Mouse (Mus musculus) thymus, postnatal 10 days (tissue): ENCODE results near the gene Ick.
A peak's percentile ranks its signal among the peaks of the same experiment; 100 is the strongest.

Experiments used
- DNase-seq, 2 experiments: peaks; one replicate each; pipeline ENCODE4 v3.0.0; 2021; ENCODE audit warnings: low spot score in 2 of 2

The Ick gene

DNA sequence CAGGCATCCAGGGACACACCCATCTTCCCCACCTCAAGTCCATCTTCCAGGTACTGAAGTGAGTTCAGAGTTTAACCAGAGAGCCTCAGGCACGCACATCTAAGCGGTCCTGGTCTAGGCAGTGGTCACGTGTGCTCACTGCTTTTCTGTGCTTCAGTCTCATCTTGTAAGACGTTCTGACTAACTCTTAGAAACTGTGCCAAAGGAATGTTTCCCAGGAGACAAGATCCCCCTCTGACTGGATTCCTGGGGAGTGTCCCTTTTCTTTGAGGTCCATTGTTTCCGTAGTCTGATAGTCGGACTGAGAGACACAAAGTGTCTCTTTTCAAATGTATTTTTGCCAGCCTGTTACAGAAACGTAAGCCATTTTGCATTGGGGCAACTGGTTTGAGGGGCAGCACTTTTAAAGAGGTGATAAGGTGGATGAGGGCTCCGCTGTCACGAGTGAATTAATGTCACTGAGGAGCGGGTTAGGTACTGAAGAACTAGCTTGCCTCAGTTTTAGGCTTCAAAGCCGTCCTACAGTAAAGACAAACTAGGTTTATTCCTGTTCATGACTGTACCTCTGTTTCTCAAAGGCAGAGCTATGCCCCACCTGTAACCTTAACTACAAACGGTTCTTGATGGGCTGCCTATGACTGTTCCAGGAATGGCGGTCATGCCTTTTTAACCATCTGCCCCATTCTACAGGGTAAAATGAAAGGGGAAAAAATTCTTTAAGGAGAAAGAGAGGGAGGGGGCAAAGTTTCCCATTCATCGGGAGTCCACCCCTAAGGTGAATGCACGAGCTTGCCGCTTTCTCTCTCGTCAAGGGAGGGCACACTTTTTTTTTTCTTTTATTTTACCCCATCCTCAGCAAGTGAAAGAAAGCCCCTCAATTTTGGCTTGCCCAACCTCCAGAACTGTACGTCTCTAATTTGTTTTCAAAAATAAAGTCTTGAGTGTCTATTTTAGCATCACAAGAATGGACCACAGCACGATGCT, 82.0 kb downstream of the Ick start:
- DNase-seq: no peak

- DNase-seq: peak; percentile 67 to 75
Observed at GRCm38 (mm10) chr9:78191736-78192135, 82.7 kb downstream of the Ick start.

DNA sequence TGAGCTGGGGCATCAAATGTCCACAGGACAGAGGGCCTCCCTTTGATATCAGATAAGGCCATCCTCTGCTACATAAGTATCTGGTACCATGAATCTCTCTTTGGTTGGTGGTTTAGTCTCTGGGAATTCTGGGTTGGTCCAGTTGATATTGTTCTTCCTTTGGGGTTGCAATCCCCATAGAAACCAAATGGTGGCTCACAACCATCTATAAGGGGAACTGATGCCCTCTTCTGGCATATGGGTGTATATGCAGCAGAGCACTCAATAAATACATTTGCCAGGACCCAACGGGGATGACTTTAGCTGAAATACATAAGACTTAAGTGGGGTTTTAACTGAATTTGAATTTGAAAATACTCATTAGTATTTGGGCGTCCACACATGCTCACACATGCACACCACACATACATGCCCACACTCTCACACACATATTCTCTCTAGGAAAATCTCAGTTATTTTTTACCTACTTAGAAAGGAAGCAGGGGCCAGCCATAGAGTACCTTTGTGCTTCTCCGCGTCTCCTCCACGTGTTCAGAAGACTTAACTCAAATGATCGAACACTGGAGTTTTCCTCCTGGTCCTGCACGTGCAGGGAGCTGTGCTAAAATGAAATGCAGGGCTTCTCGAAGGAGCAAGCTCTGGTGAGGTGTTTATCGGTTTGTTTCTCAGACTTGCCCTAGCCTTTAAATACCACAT, 85.1 kb downstream of the Ick start:
- DNase-seq: peak; percentile 31 to 66

- no peak for DNase-seq
Observed at GRCm38 (mm10) chr9:78195034-78195433, 86.0 kb downstream of the Ick start.

DNA sequence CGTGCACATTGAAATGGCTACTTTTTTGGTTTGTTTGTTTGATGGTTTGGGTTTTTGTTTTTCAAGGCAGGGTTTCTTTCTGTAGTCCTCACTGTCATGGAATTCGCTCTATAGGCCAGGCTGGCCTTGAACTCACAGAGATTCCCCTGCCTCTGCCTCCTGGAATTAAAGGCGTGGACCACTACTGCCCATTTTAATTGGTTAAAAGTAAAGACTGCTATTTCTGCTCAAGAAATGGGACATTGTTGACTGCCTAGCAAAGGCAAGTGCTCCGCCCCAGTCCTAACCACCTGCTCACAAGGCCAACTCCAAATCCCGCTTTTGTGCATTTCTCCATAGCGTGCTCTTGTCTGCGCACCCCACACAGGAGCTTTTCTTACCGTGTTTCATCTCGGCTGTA, 88.8 kb downstream of the Ick start:
- no peak for DNase-seq

- no peak for DNase-seq
Observed at GRCm38 (mm10) chr9:78204194-78204593, 95.2 kb downstream of the Ick start.

DNA sequence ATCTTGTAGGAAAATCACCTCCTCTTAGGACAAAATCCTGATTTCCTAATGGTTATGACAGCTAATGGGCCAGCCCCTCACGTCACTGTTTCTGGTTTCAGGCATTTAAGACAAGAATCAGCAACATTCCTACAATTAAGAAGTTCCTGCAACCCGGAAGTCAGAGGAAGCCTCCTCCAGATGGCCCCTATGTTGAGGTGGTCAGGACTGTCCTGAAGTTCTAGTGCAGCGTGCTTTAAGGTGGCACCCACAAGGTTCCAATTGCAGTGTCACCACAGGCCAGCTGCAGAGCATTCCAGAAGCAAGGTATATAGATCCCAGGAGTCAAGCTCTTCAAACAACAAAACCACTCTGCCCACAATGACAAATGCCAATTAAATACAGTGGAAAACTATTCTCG, 100.0 kb downstream of the Ick start:
- no peak for DNase-seq

- DNase-seq: no peak
Observed at GRCm38 (mm10) chr9:78210079-78210478, 101.1 kb downstream of the Ick start.

- no peak for DNase-seq
Observed at GRCm38 (mm10) chr9:78210821-78211220, 101.8 kb downstream of the Ick start.

DNA sequence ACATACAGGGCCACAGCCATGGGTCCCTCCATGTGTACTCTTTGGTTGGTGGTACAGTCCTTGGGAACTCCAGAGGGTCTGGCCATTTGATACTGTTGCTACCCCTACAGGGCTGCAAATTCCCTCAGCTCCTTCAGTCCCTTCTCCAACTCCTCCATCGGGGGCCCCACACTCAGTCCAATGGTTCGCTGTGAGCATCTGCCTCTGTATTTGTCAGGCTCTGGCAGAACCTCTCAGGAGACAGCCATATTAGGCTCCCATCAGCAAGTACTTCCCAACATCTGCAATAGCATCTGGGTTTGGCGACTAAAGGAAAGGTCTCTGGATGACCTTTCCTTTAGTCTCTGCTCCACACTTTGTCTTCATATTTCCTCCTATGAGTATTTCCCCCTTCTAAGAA, 102.5 kb downstream of the Ick start:
- DNase-seq: no peak

DNA sequence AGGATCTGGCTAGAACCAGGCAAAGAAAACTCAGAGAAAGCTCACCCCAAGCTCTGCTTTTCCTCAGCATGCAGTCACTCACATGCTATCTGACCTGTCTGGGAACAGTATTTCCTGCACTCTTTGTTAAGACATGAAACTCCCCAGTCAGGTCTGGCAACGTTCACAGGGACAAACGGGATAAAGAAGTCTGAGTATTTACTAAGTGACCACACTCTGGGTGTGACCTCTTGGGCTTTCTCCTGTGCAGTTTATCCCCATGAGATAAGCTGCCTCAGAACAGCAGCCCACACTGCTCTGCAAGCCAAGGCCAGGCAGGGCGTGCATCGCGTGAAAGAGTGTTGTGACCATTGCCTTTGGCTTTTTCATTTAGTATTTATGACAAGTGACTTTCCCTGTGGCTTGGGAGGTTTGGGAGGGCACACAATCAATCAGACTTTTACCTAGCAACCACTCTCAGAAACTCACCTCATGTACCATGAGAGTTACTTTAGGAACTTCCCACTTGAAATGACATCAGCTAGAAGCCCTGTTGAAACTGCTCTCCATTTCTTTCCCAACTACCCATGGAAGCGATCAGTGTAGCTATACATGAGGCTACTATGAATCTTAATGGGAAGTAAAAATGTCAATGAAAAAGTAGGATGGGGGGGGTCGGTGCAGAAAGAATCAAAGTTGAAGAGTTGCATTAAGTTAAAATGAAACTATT, 103.5 kb downstream of the Ick start:
- DNase-seq: no peak

GRCm38 (mm10) chr9:78217074-78217473, 108.1 kb downstream of the Ick start:
- DNase-seq: no peak
